In genomic region chr2:12001938-12002899, GRCm38 (mm10) we compare ENCODE assay signal across 9 mouse cellular contexts.
DNase-seq lines count a peak whose midpoint lies in the region; ATAC-seq and TF ChIP-seq lines count a peak whose summit lies in the region.
"Had no signal": no experiment of that assay in that cellular context is flagged by ENCODE, and none has a peak within 500 bp of the region (broad histone marks: within the 10 kb centered on the region; RNA-seq: fewer than 3 reads in every experiment).

No protein-coding gene starts in this region.

- no peak for TF ChIP-seq EP300 in heart, adult 2 months (IDR thresholded peaks at IDR 0.05; ENCODE audit: insufficient read depth, low read depth, low read length)

- WGBS in heart, adult 2 months: 25% methylated on average over 24 of the region's 24 CpGs
- 32% methylated on average over 24 of the region's 24 CpGs for WGBS in heart, embryonic 10.5 days
- WGBS in hindbrain, postnatal 0 days: 31% methylated on average over 24 of the region's 24 CpGs

- H3K9ac ChIP-seq in heart, adult 2 months (ENCODE audit: low read depth, low read length): no peak overlapping the region
- no peak overlapping the region for H3K9ac ChIP-seq in hindbrain, postnatal 0 days (replicated peaks; ENCODE audit: low read length)

- peaks cover 1% of the 10 kb centered on the region for H3K4me1 ChIP-seq in heart, adult 2 months (ENCODE audit: control insufficient read depth, insufficient read depth, low read length)
- H3K4me1 ChIP-seq in heart, embryonic 10.5 days: no peaks in the 10 kb centered on the region
- H3K4me1 ChIP-seq in hindbrain, postnatal 0 days (ENCODE audit: insufficient read depth, low read length): no peaks in the 10 kb centered on the region

- H3K79me2 ChIP-seq in heart, adult 2 months (replicated peaks; ENCODE audit: control insufficient read depth, insufficient read depth, low read length): no peaks in the 10 kb centered on the region

- ATAC-seq in hindbrain, postnatal 0 days: peak; percentile 64; the same call in 1 of the 2 replicates

- H3K36me3 ChIP-seq in heart, adult 2 months (ENCODE audit: control insufficient read depth, insufficient read depth, low read length): no peaks in the 10 kb centered on the region
- H3K36me3 ChIP-seq in heart, embryonic 10.5 days: no peaks in the 10 kb centered on the region
- H3K36me3 ChIP-seq in hindbrain, postnatal 0 days (ENCODE audit: insufficient read depth, low read length): no peaks in the 10 kb centered on the region

- intact Hi-C loops in heart, adult 2 months (cut with DNase I): loop anchor here (1.0 kb wide), 2 partner anchors 299 to 387 kb away; partner anchors contain the start of gene Itga8

- TF ChIP-seq CTCF in heart, adult 2 months (IDR thresholded peaks at IDR 0.05): peak; percentile 79
- TF ChIP-seq CTCF in brain, embryonic 14.5 days (IDR thresholded peaks at IDR 0.05; ENCODE audit: borderline replicate concordance, extremely low read depth, insufficient read depth, insufficient read length): peak; percentile 33; the same call in 1 of the 2 replicates
- TF ChIP-seq CTCF in hindbrain, postnatal 0 days (IDR thresholded peaks at IDR 0.05; ENCODE audit: low read depth): peak; percentile 86

- H3K4me3 ChIP-seq in heart, adult 2 months: no peak overlapping the region
- H3K4me3 ChIP-seq in heart, embryonic 10.5 days: no peak overlapping the region
- no peak overlapping the region for H3K4me3 ChIP-seq in hindbrain, postnatal 0 days (ENCODE audit: low read length)

- H3K9me3 ChIP-seq in heart, embryonic 10.5 days: no peaks in the 10 kb centered on the region
- no peaks in the 10 kb centered on the region for H3K9me3 ChIP-seq in hindbrain, postnatal 0 days (ENCODE audit: low read length)

- no peak for TF ChIP-seq POLR2A in heart, adult 2 months (IDR thresholded peaks at IDR 0.05; ENCODE audit: insufficient read depth, low read depth, low read length)
- no peak for TF ChIP-seq POLR2A in brain, embryonic 14.5 days (IDR thresholded peaks at IDR 0.05; ENCODE audit: borderline replicate concordance, extremely low read depth, insufficient read depth, insufficient read length, poor library complexity, severe bottlenecking)

- H3K4me2 ChIP-seq in hindbrain, postnatal 0 days (ENCODE audit: low read depth, low read length): no peak overlapping the region

- no peaks in the 10 kb centered on the region for H3K27me3 ChIP-seq in heart, adult 2 months (ENCODE audit: control insufficient read depth, insufficient read depth, low read length)
- H3K27me3 ChIP-seq in heart, embryonic 10.5 days (ENCODE audit: insufficient read depth, poor library complexity, severe bottlenecking): no peaks in the 10 kb centered on the region
- H3K27me3 ChIP-seq in hindbrain, postnatal 0 days (ENCODE audit: insufficient read depth, low read length): no peaks in the 10 kb centered on the region

- H3K27ac ChIP-seq in heart, adult 2 months: no peak overlapping the region
- H3K27ac ChIP-seq in heart, embryonic 10.5 days: no peak overlapping the region
- no peak overlapping the region for H3K27ac ChIP-seq in hindbrain, postnatal 0 days
- H3K27ac ChIP-seq: macrophage had no signal

- no peak for DNase-seq in heart, adult 2 months
- DNase-seq in heart, embryonic 10.5 days (ENCODE audit: low spot score): no peak
- DNase-seq in B cell, adult 2 months: peak; percentile 2 to 9
- peak; percentile 89 for DNase-seq in brain, embryonic 14.5 days (ENCODE audit: low read depth)
- DNase-seq in hindbrain, postnatal 0 days (ENCODE audit: low spot score): peak; percentile 82
- DNase-seq in retina, adult 2 months (ENCODE audit: low read depth, low spot score): peak; percentile 28
- no peak for DNase-seq in right cerebral cortex, postnatal 25 days
- DNase-seq in cerebellum, adult 11-12 months: no peak

Comparison
In these comparisons a context has a peak if more than half of its experiments do, and no peak if none do; other contexts are left out.
1. DNase-seq: peak in B cell, adult 2 months (2 of 2), brain, embryonic 14.5 days (single experiment), hindbrain, postnatal 0 days (single experiment) and retina, adult 2 months (single experiment); none in heart, adult 2 months (0 of 2), heart, embryonic 10.5 days (single experiment), right cerebral cortex, postnatal 25 days (single experiment) and cerebellum, adult 11-12 months (single experiment).
2. CTCF ChIP-seq: peak in every context shown above with its lines; median percentile 86 in hindbrain, postnatal 0 days; 79 in heart, adult 2 months; 33 in brain, embryonic 14.5 days.